Mouse (Mus musculus) kidney, embryonic 14.5 days (tissue): ENCODE data around the gene Ces2f. TPM values are rescaled to one million over a fixed set of nuclear protein-coding genes. Genes with fewer than 3 reads are reported as not detected.
"Not testable (repeated sequence)": the region's sequence is repeated elsewhere in the genome, so short reads cannot be mapped to it uniquely, and the experiment has no call there.

Experiments used
- ATAC-seq: fragments of 200-750 bp; cut with Nextera tagmentation; 2 replicates; pipeline ENCODE4 v1.8.0; 2017; ENCODE audit warnings: moderate number of reproducible peaks, mild to moderate bottlenecking, moderate TSS enrichment, moderate library complexity; ENCODE audit not compliant: low FRiP score, low TSS enrichment
- H3K27ac ChIP-seq: fragments of 300-500 bp; sonication (generic); 2 replicates; pipeline ENCODE4 v1.5.1; 2014; ENCODE audit warnings: low read depth, mild to moderate bottlenecking, low read length, moderate library complexity, mixed read lengths
- H3K27me3 ChIP-seq: fragments of 300-500 bp; sonication (generic); 2 replicates; pipeline ENCODE4 v1.6.1; 2014; ENCODE audit warnings: mild to moderate bottlenecking, low read length; ENCODE audit not compliant: control insufficient read depth, insufficient read depth
- H3K36me3 ChIP-seq: fragments of 300-500 bp; sonication (generic); 2 replicates; pipeline ENCODE4 v1.6.1; 2014; ENCODE audit warnings: low read length, mixed read lengths; ENCODE audit not compliant: control insufficient read depth, insufficient read depth
- H3K4me1 ChIP-seq: fragments of 300-500 bp; sonication (generic); 2 replicates; pipeline ENCODE4 v1.6.1; 2014; ENCODE audit warnings: low read length, mixed read lengths; ENCODE audit not compliant: control insufficient read depth, insufficient read depth
- H3K4me2 ChIP-seq: fragments of 300-500 bp; sonication (generic); replicated peaks from 2 replicates; pipeline ENCODE4 v1.6.1; 2014; ENCODE audit warnings: low read depth, mild to moderate bottlenecking, low read length
- H3K4me3 ChIP-seq: fragments of 300-500 bp; sonication (generic); 2 replicates; pipeline ENCODE4 v1.5.1; 2014; ENCODE audit warnings: mild to moderate bottlenecking, low read length
- H3K9ac ChIP-seq: fragments of 300-500 bp; sonication (generic); 2 replicates; pipeline ENCODE4 v1.6.1; 2014; ENCODE audit warnings: low read depth, mild to moderate bottlenecking, low read length, moderate library complexity
- H3K9me3 ChIP-seq: fragments of 300-500 bp; sonication (generic); 2 replicates; pipeline ENCODE4 v1.6.1; 2016; ENCODE audit warnings: low read length; ENCODE audit not compliant: control insufficient read depth
- WGBS: fragments of 180-500 bp; shearing (Covaris S2); extraction: QIAGEN DNeasy Blood & Tissue Kit; methylation state at CpG from one replicate; pipeline ENCODE4 v1.1.7; 2014; 5-methylcytosine and 5-hydroxymethylcytosine counted together
- polyA plus RNA-seq: library from polyadenylated mRNA; unstranded; fragments of >200 nt; fragmentation: Nextera tagmentation; extraction: Ambion mirVana; gene quantifications from 2 replicates; pipeline ENCODE4 v1.2.1, GENCODE M21; 2014

Ces2f gene
- polyA plus RNA-seq: 0.07 TPM in 1 of 2 replicates, not detected in the other

GRCm38 (mm10) chr8:104947056-104947455 is at the start of gene Ces2f:
Ces2f (plus strand) TSS chr8:104947356.
- Histone ChIP-seq H3K9ac (no peak within 1 kb of the TSS), H3K4me2 (no peak within 1 kb of the TSS), H3K4me3 (no peak within 1 kb of the TSS), H3K36me3 (no peaks in the 10 kb centered on the region), H3K9me3 (no peaks in the 10 kb centered on the region), H3K4me1 (no peaks in the 10 kb centered on the region), H3K27ac (no peak within 1 kb of the TSS), H3K27me3 (no peaks in the 10 kb centered on the region)
- no peak for ATAC-seq
- WGBS: 77% methylated on average over 4 of the region's 4 CpGs

DNA sequence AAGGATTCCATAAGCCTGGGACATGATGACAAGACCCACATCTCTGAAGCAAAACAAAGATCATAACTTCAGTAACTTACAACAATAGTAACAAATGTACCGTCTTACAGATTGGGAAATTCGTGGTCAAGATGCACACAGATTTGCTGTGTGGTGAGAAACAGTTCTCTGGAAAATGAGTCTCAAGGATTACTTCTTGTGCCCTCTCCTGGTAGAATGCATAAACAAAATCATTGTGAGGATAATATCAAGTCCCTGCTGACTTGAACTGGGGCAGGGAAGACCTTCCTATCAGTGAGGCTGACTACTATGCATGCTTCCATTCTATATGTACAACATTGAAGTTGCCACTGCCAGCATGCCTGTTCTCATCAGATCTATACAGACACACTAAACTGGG is 45.4 kb upstream of the Ces2f start:
- Histone ChIP-seq H3K9ac (no peak overlapping the region), H3K4me3 (no peak overlapping the region), H3K4me2 (no peak overlapping the region), H3K4me1 (no peaks in the 10 kb centered on the region), H3K27ac (no peak overlapping the region), H3K9me3 (no peaks in the 10 kb centered on the region), H3K27me3 (no peaks in the 10 kb centered on the region), H3K36me3 (no peaks in the 10 kb centered on the region)
- no peak for ATAC-seq
- WGBS: 81% methylated on average over 2 of the region's 2 CpGs

DNA sequence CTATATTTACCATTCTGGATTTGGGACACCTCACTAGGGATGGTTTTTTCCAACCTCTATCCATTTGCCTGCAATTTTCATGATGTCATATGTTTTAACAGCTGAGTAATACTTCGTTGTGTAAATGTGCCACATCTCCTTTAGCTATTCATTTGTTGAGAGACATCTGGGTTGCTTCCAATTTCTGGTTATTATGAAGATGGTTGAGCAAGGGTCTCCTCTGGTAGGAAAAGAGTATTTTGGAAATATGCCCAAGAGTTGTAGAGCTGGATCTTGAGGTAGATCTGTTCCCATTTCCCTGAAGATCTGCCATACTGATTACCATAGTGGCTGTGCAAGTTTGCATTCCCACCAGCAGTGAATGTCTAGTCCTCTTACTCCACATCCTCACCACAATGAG is 40.0 kb upstream of the Ces2f start:
- Histone ChIP-seq H3K27ac (no peak overlapping the region), H3K36me3 (no peaks in the 10 kb centered on the region), H3K9ac (no peak overlapping the region), H3K27me3 (no peaks in the 10 kb centered on the region), H3K9me3 (no peaks in the 10 kb centered on the region), H3K4me3 (no peak overlapping the region), H3K4me2 (no peak overlapping the region), H3K4me1 (no peaks in the 10 kb centered on the region)
- no peak for ATAC-seq
- 66% methylated on average over 1 of the region's 1 CpGs for whole genome bisulfite sequencing

DNA sequence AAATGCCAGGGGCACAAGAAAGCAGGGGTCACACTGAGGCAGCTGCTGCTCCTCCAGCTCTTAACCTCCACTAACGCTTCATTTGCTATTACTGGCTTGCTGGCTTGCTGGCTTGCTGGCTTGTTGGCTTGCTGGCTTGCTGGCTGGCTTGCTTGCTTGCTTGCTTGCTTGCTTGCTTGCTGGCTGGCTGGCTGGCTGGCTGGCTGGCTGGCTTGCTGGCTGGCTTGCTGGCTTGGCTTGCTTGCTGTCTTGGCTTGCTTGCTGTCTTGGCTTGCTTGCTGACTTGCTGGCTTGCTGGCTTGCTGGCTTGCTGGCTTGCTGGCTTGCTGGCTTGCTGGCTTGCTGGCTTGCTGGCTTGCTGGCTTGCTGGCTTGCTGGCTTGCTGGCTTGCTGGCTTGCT is 38.1 kb upstream of the Ces2f start:
- H3K4me1 ChIP-seq, H3K4me2 ChIP-seq, H3K4me3 ChIP-seq, H3K27me3 ChIP-seq, H3K9me3 ChIP-seq, H3K27ac ChIP-seq, H3K36me3 ChIP-seq, ATAC-seq, H3K9ac ChIP-seq: not testable (repeated sequence)
- WGBS: 90% methylated on average over 1 of the region's 1 CpGs

GRCm38 (mm10) chr8:104909651-104910050 is 37.5 kb upstream of the Ces2f start:
- not testable (repeated sequence) for H3K27ac ChIP-seq, H3K4me1 ChIP-seq, H3K4me3 ChIP-seq, H3K27me3 ChIP-seq, H3K9ac ChIP-seq, H3K9me3 ChIP-seq, H3K4me2 ChIP-seq, ATAC-seq, H3K36me3 ChIP-seq
- WGBS: 94% methylated on average over 10 of the region's 10 CpGs

DNA sequence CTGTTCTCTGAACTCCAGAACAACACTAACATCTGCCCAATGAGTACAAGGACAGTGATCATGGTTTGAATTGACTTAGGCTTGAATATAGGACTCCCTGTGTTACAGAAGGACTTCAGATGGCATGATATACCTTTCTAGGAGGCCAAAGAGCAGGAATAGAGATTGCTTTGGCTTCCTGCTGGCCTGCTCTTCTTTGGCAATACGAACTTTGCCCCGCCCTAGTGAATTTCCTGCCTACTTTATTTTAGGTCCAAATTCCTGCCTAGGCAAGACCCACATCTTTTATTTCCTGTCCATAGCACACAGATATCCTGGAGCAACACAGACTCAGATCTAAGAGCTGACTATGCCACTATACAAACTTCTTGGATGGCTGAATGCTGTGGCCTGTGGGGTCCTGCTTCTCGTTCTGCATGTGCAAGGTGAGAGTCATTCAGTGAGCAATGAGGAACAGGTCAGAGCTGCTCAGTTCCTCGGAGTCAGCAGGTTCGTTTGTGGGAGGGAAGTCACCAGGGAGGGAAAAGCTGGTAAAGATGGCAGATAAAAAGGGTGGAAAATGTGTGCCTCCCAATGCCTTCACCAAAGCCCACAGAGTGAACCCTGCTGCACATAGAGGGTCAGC is 21.1 kb upstream of the Ces2f start, which contains the start of gene Ces2e:
Ces2e (plus strand) TSS at position 289 of the 625 bp plus-strand sequence.
- no peak within 1 kb of the TSS for H3K4me3 ChIP-seq
- no peaks in the 10 kb centered on the region for H3K36me3 ChIP-seq
- H3K9ac ChIP-seq: no peak within 1 kb of the TSS
- no peak for ATAC-seq
- no peak within 1 kb of the TSS for H3K27ac ChIP-seq
- no peaks in the 10 kb centered on the region for H3K27me3 ChIP-seq
- no peaks in the 10 kb centered on the region for H3K9me3 ChIP-seq
- H3K4me1 ChIP-seq: no peaks in the 10 kb centered on the region
- 63% methylated on average over 5 of the region's 5 CpGs for WGBS
- no peak within 1 kb of the TSS for H3K4me2 ChIP-seq

- H3K9ac ChIP-seq: no peak overlapping the region
- no peak overlapping the region for H3K4me2 ChIP-seq
- no peaks in the 10 kb centered on the region for H3K9me3 ChIP-seq
- no peak overlapping the region for H3K27ac ChIP-seq
- no peaks in the 10 kb centered on the region for H3K36me3 ChIP-seq
- no peaks in the 10 kb centered on the region for H3K4me1 ChIP-seq
- no peaks in the 10 kb centered on the region for H3K27me3 ChIP-seq
- H3K4me3 ChIP-seq: no peak overlapping the region
- WGBS: 89% methylated on average over 3 of the region's 3 CpGs
- no peak for ATAC-seq
These were observed 19.9 kb upstream of the Ces2f start for GRCm38 (mm10) chr8:104927301-104927700.

GRCm38 (mm10) chr8:104944665-104945064 is 2.5 kb upstream of the Ces2f start:
- no peak for ATAC-seq
- Histone ChIP-seq H3K4me3 (no peak overlapping the region), H3K4me1 (no peaks in the 10 kb centered on the region), H3K27ac (no peak overlapping the region), H3K27me3 (no peaks in the 10 kb centered on the region), H3K9ac (no peak overlapping the region), H3K4me2 (no peak overlapping the region), H3K9me3 (no peaks in the 10 kb centered on the region), H3K36me3 (no peaks in the 10 kb centered on the region)
- WGBS: 81% methylated on average over 2 of the region's 2 CpGs

DNA sequence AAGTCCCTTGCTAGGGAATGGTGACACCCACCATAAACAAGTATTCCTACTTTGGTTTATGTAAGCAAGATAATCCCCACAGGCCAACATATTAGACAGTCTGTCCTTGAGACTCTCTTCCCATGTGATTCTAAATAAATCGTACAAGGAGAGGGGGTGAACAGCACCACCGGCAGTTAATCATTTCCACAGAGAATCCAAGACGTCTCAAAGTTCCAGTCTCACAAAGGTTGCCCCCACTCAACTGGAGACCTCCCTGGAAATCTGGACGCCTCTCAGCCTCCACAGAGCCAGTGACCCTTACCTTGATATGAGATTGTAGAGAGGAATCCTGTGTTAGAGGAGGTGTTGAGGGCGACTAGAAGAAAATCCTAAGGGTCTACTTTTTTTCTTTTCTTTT is 1.9 kb downstream of the Ces2f start:
- H3K4me1 ChIP-seq: no peaks in the 10 kb centered on the region
- ATAC-seq: no peak
- no peak overlapping the region for H3K4me3 ChIP-seq
- H3K9ac ChIP-seq: no peak overlapping the region
- no peaks in the 10 kb centered on the region for H3K27me3 ChIP-seq
- H3K36me3 ChIP-seq: no peaks in the 10 kb centered on the region
- 62% methylated on average over 5 of the region's 5 CpGs for WGBS
- no peaks in the 10 kb centered on the region for H3K9me3 ChIP-seq
- no peak overlapping the region for H3K27ac ChIP-seq
- H3K4me2 ChIP-seq: no peak overlapping the region
